Mouse (Mus musculus) heart, embryonic 11.5 days (tissue): Measurements from ENCODE around the gene Uqcrc2. TPM values are rescaled to one million over a fixed set of nuclear protein-coding genes. Genes with fewer than 3 reads are reported as not detected.

Experiments
- ATAC-seq: fragments of 200-750 bp; cut with Nextera tagmentation; replicated peaks from 2 replicates; pipeline ENCODE4 v1.8.0; 2017; ENCODE audit warnings: moderate library complexity; ENCODE audit not compliant: insufficient number of reproducible peaks, low FRiP score, low TSS enrichment
- H3K27ac ChIP-seq: fragments of 300-500 bp; sonication (generic); 2 replicates; pipeline ENCODE4 v1.5.1; 2014; ENCODE audit warnings: mild to moderate bottlenecking, low read depth, low read length
- H3K27me3 ChIP-seq: fragments of 300-500 bp; sonication (generic); 2 replicates; pipeline ENCODE4 v1.6.1; 2014; ENCODE audit warnings: mild to moderate bottlenecking, low read length, mixed read lengths; ENCODE audit not compliant: control insufficient read depth, insufficient read depth
- H3K36me3 ChIP-seq: fragments of 300-500 bp; sonication (generic); 2 replicates; pipeline ENCODE4 v1.6.1; 2014; ENCODE audit warnings: mild to moderate bottlenecking, low read length, moderate library complexity, mixed read lengths; ENCODE audit not compliant: control insufficient read depth, insufficient read depth
- H3K4me1 ChIP-seq: fragments of 300-500 bp; sonication (generic); 2 replicates; pipeline ENCODE4 v1.6.1; 2014; ENCODE audit warnings: low read length; ENCODE audit not compliant: control insufficient read depth, insufficient read depth
- H3K4me2 ChIP-seq: fragments of 300-500 bp; sonication (generic); 2 replicates; pipeline ENCODE4 v1.6.1; 2014; ENCODE audit warnings: mild to moderate bottlenecking, moderate library complexity
- H3K4me3 ChIP-seq: fragments of 300-500 bp; sonication (generic); 2 replicates; pipeline ENCODE4 v1.5.1; 2014; ENCODE audit warnings: low read depth, low read length
- H3K9ac ChIP-seq: fragments of 300-500 bp; sonication (generic); 2 replicates; pipeline ENCODE4 v1.6.1; 2014; ENCODE audit warnings: mild to moderate bottlenecking, low read depth, low read length, moderate library complexity
- H3K9me3 ChIP-seq: fragments of 300-500 bp; sonication (generic); replicated peaks from 2 replicates; pipeline ENCODE4 v1.6.1; 2016; ENCODE audit warnings: low read length; ENCODE audit not compliant: control insufficient read depth
- WGBS: fragments of 180-500 bp; shearing (Covaris S2); extraction: QIAGEN DNeasy Blood & Tissue Kit; methylation state at CpG from one replicate; pipeline ENCODE4 v1.1.7; 2014; ENCODE audit not compliant: insufficient replicate concordance; 5-methylcytosine and 5-hydroxymethylcytosine counted together
- polyA plus RNA-seq: library from polyadenylated mRNA; unstranded; fragments of >200 nt; fragmentation: Nextera tagmentation; extraction: Ambion mirVana; gene quantifications from 2 replicates; pipeline ENCODE4 v1.2.1, GENCODE M21; 2014

Gene Uqcrc2
- polyA plus RNA-seq, 1 experiment from 2014 or later, result 429 TPM

- Histone ChIP-seq H3K27me3 (no peaks in the 10 kb centered on the region), H3K27ac (no peak overlapping the region), H3K9ac (no peak overlapping the region), H3K4me2 (no peak overlapping the region), H3K4me3 (no peak overlapping the region), H3K36me3 (no peaks in the 10 kb centered on the region), H3K9me3 (no peaks in the 10 kb centered on the region), H3K4me1 (peaks cover 7% of the 10 kb centered on the region; the same call in 1 of the 2 replicates)
- WGBS, result 59% methylated on average over 1 of the region's 1 CpGs
- no peak for ATAC-seq
Observed at GRCm38 (mm10) chr7:120695641-120696040, 60.7 kb downstream of the Uqcrc2 start.

GRCm38 (mm10) chr7:120696331-120696730, 61.4 kb downstream of the Uqcrc2 start:
- Histone ChIP-seq H3K27me3 (no peaks in the 10 kb centered on the region), H3K36me3 (no peaks in the 10 kb centered on the region), H3K4me1 (peaks cover 7% of the 10 kb centered on the region; the same call in 1 of the 2 replicates), H3K9ac (no peak overlapping the region), H3K4me2 (no peak overlapping the region), H3K27ac (no peak overlapping the region), H3K9me3 (no peaks in the 10 kb centered on the region), H3K4me3 (no peak overlapping the region)
- no peak for ATAC-seq
- WGBS, result 91% methylated on average over 2 of the region's 2 CpGs

- 0 out of 2 replicates have a peak, but pooled peaks cover 5% of the 10 kb centered on the region for H3K4me1 ChIP-seq
- H3K27me3 ChIP-seq, result no peaks in the 10 kb centered on the region
- no peak overlapping the region for H3K9ac ChIP-seq
- H3K4me3 ChIP-seq, result no peak overlapping the region
- no peak overlapping the region for H3K4me2 ChIP-seq
- H3K9me3 ChIP-seq, result no peaks in the 10 kb centered on the region
- H3K27ac ChIP-seq, result no peak overlapping the region
- WGBS, result 87% methylated on average over 6 of the region's 6 CpGs
- ATAC-seq, result no peak
- no peaks in the 10 kb centered on the region for H3K36me3 ChIP-seq
Observed at GRCm38 (mm10) chr7:120699586-120699985, 64.6 kb downstream of the Uqcrc2 start.

GRCm38 (mm10) chr7:120703888-120704287, 68.9 kb downstream of the Uqcrc2 start:
- Histone ChIP-seq H3K4me1 (0 out of 2 replicates have a peak, but pooled peaks cover 5% of the 10 kb centered on the region), H3K36me3 (no peaks in the 10 kb centered on the region), H3K27me3 (no peaks in the 10 kb centered on the region), H3K4me2 (no peak overlapping the region), H3K9ac (no peak overlapping the region), H3K9me3 (no peaks in the 10 kb centered on the region), H3K27ac (no peak overlapping the region), H3K4me3 (no peak overlapping the region)
- no peak for ATAC-seq
- 59% methylated on average over 3 of the region's 3 CpGs for WGBS

Other genes starting within 250 kb of the Uqcrc2 start
- not detected in 2 replicates for gene Abca16, start 225.5 kb upstream of the Uqcrc2 start, polyA plus RNA-seq
- gene Pdzd9, start 35.2 kb downstream of the Uqcrc2 start, polyA plus RNA-seq, result 0.28 and 0.43 TPM in 2 replicates
- gene Mosmo, start 42.4 kb downstream of the Uqcrc2 start, polyA plus RNA-seq, result 12.5 and 17.8 TPM in 2 replicates
- 0.59 and 0.84 TPM in 2 replicates for gene Vwa3a, start 104.1 kb downstream of the Uqcrc2 start, polyA plus RNA-seq
- gene Gm5737, start 177.2 kb downstream of the Uqcrc2 start, polyA plus RNA-seq, result not detected in 2 replicates
- 5.0 and 7.9 TPM in 2 replicates for gene Eef2k, start 207.7 kb downstream of the Uqcrc2 start, polyA plus RNA-seq